ENCODE assay signal across 18 mouse cellular contexts in the genomic region with DNA sequence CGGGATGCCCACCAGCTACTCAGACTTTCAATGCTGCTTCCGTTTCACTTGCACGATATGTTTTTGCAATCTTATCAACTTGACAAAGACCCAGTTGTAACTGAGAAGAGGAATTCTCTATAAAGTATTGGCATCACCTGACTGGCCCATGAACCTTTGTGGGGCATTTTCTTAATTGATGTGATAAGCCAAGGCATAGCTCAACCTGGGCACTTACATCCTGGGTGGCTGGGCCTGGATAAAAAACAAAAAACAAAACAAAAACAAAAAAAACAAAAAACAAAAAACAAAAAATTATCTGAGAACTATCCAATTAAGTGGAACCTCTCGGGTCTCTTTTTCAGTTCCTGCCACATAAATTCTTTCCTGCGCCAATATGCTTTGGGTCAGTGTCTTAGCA. TPM values are rescaled to one million over a fixed set of nuclear protein-coding genes. Genes with fewer than 3 reads are reported as not detected.
DNase-seq lines count a peak whose midpoint lies in the region; ATAC-seq lines count a peak whose summit lies in the region.
"Had no signal": no experiment of that assay in that cellular context is flagged by ENCODE, and none has a peak within 500 bp of the region (broad histone marks: within the 10 kb centered on the region; RNA-seq: fewer than 3 reads in every experiment).

No protein-coding gene starts in this region.

- peaks cover 33% of the 10 kb centered on the region for H3K9me3 ChIP-seq in forebrain, embryonic 12.5 days
- peaks cover 3% of the 10 kb centered on the region; the same call in 1 of the 2 replicates for H3K9me3 ChIP-seq in forebrain, embryonic 14.5 days (replicated peaks; ENCODE audit: control insufficient read depth, low read length)
- H3K9me3 ChIP-seq in intestine, embryonic 14.5 days (ENCODE audit: control insufficient read depth, low read length) = no peaks in the 10 kb centered on the region
- H3K9me3 ChIP-seq in intestine, embryonic 15.5 days = no peaks in the 10 kb centered on the region
- H3K9me3 ChIP-seq in neural tube, embryonic 11.5 days (ENCODE audit: control insufficient read depth, low read length) = peaks cover 5% of the 10 kb centered on the region; the same call in 1 of the 2 replicates
- H3K9me3 ChIP-seq in stomach, embryonic 16.5 days (replicated peaks; ENCODE audit: control insufficient read depth, low read length) = peaks cover 15% of the 10 kb centered on the region

- H3K4me3 ChIP-seq in forebrain, embryonic 12.5 days (replicated peaks) = no peak overlapping the region
- no peak overlapping the region for H3K4me3 ChIP-seq in forebrain, embryonic 14.5 days (ENCODE audit: low read depth, low read length)
- H3K4me3 ChIP-seq in intestine, embryonic 14.5 days (ENCODE audit: low read depth, low read length) = no peak overlapping the region
- no peak overlapping the region for H3K4me3 ChIP-seq in intestine, embryonic 15.5 days (replicated peaks)
- no peak overlapping the region for H3K4me3 ChIP-seq in neural tube, embryonic 11.5 days (ENCODE audit: low read depth, low read length)
- no peak overlapping the region for H3K4me3 ChIP-seq in stomach, embryonic 16.5 days (replicated peaks; ENCODE audit: low read length)

- H3K27me3 ChIP-seq in forebrain, embryonic 12.5 days = no peaks in the 10 kb centered on the region
- H3K27me3 ChIP-seq in forebrain, embryonic 14.5 days (replicated peaks; ENCODE audit: control insufficient read depth, insufficient read depth, low read length) = no peaks in the 10 kb centered on the region
- no peaks in the 10 kb centered on the region for H3K27me3 ChIP-seq in intestine, embryonic 14.5 days (replicated peaks; ENCODE audit: control insufficient read depth, insufficient read depth, low read length)
- no peaks in the 10 kb centered on the region for H3K27me3 ChIP-seq in intestine, embryonic 15.5 days (replicated peaks)
- no peaks in the 10 kb centered on the region for H3K27me3 ChIP-seq in neural tube, embryonic 11.5 days (ENCODE audit: control insufficient read depth, insufficient read depth, low read length)
- no peaks in the 10 kb centered on the region for H3K27me3 ChIP-seq in stomach, embryonic 16.5 days (ENCODE audit: control insufficient read depth, insufficient read depth, low read length)
- H3K27me3 ChIP-seq: Patski had no signal

- no peak for DNase-seq in forebrain, embryonic 14.5 days (ENCODE audit: low spot score)
- no peak for DNase-seq in intestine, embryonic 14.5 days (ENCODE audit: low spot score)
- no peak for DNase-seq in neural tube, embryonic 11.5 days (ENCODE audit: low spot score)
- DNase-seq in neural tube, embryonic 10.5 days (ENCODE audit: extremely low spot score, low spot score) = no peak
- DNase-seq in thymus, postnatal 10 days (ENCODE audit: low spot score in 2 of 2) = no peak
- DNase-seq: cerebellum, adult 11-12 months; gastrocnemius, postnatal 36 days; heart, postnatal 14 days; kidney, adult 2 months; lung, postnatal 36 days; right cerebral cortex, postnatal 25 days; thymus, postnatal 14 days had no signal

- no peaks in the 10 kb centered on the region for H3K4me1 ChIP-seq in forebrain, embryonic 12.5 days
- no peaks in the 10 kb centered on the region for H3K4me1 ChIP-seq in forebrain, embryonic 14.5 days (ENCODE audit: control insufficient read depth, insufficient read depth, low read length)
- H3K4me1 ChIP-seq in intestine, embryonic 14.5 days (replicated peaks; ENCODE audit: control insufficient read depth, insufficient read depth, low read length) = no peaks in the 10 kb centered on the region
- H3K4me1 ChIP-seq in intestine, embryonic 15.5 days (replicated peaks) = no peaks in the 10 kb centered on the region
- no peaks in the 10 kb centered on the region for H3K4me1 ChIP-seq in neural tube, embryonic 11.5 days (ENCODE audit: control insufficient read depth, insufficient read depth, low read length)
- H3K4me1 ChIP-seq in stomach, embryonic 16.5 days (ENCODE audit: control insufficient read depth, insufficient read depth, low read length) = no peaks in the 10 kb centered on the region

- peak; percentile 79 for ATAC-seq in forebrain, embryonic 12.5 days (ENCODE audit: low FRiP score)
- no peak for ATAC-seq in forebrain, embryonic 14.5 days
- peak; percentile 76; the same call in 1 of the 2 replicates for ATAC-seq in intestine, embryonic 14.5 days (replicated peaks; ENCODE audit: low FRiP score, low TSS enrichment, low read depth)
- no peak for ATAC-seq in intestine, embryonic 15.5 days
- peak; percentile 83 for ATAC-seq in neural tube, embryonic 11.5 days (ENCODE audit: insufficient read depth, low FRiP score, low TSS enrichment)
- peak; percentile 44; the same call in 1 of the 2 replicates for ATAC-seq in stomach, embryonic 16.5 days (ENCODE audit: insufficient read depth, low FRiP score)
- ATAC-seq: Patski had no signal

- 87% methylated on average over 5 of the region's 5 CpGs for WGBS in forebrain, embryonic 12.5 days
- WGBS in forebrain, embryonic 14.5 days = 82% methylated on average over 5 of the region's 5 CpGs
- WGBS in intestine, embryonic 14.5 days = 84% methylated on average over 5 of the region's 5 CpGs
- WGBS in intestine, embryonic 15.5 days = 85% methylated on average over 5 of the region's 5 CpGs
- WGBS in neural tube, embryonic 11.5 days = 89% methylated on average over 5 of the region's 5 CpGs
- 79% methylated on average over 5 of the region's 5 CpGs for WGBS in stomach, embryonic 16.5 days

- no peak overlapping the region for H3K9ac ChIP-seq in forebrain, embryonic 12.5 days
- no peak overlapping the region for H3K9ac ChIP-seq in forebrain, embryonic 14.5 days (ENCODE audit: low read length)
- no peak overlapping the region for H3K9ac ChIP-seq in intestine, embryonic 14.5 days (ENCODE audit: low read length)
- H3K9ac ChIP-seq in intestine, embryonic 15.5 days = no peak overlapping the region
- H3K9ac ChIP-seq in neural tube, embryonic 11.5 days (ENCODE audit: low read length) = no peak overlapping the region
- no peak overlapping the region for H3K9ac ChIP-seq in stomach, embryonic 16.5 days (ENCODE audit: low read length)
- H3K9ac ChIP-seq: liver, embryonic 14.5 days had no signal

- H3K27ac ChIP-seq in forebrain, embryonic 12.5 days = no peak overlapping the region
- no peak overlapping the region for H3K27ac ChIP-seq in forebrain, embryonic 14.5 days (ENCODE audit: low read depth, low read length)
- no peak overlapping the region for H3K27ac ChIP-seq in intestine, embryonic 14.5 days (ENCODE audit: low read depth)
- H3K27ac ChIP-seq in intestine, embryonic 15.5 days = no peak overlapping the region
- no peak overlapping the region for H3K27ac ChIP-seq in neural tube, embryonic 11.5 days (ENCODE audit: low read depth, low read length)
- no peak overlapping the region for H3K27ac ChIP-seq in stomach, embryonic 16.5 days (ENCODE audit: low read length)
- H3K27ac ChIP-seq: liver, embryonic 14.5 days had no signal

- no peak overlapping the region for H3K4me2 ChIP-seq in forebrain, embryonic 12.5 days
- no peak overlapping the region for H3K4me2 ChIP-seq in forebrain, embryonic 14.5 days (ENCODE audit: low read length)
- H3K4me2 ChIP-seq in intestine, embryonic 14.5 days (ENCODE audit: low read length) = no peak overlapping the region
- no peak overlapping the region for H3K4me2 ChIP-seq in intestine, embryonic 15.5 days (replicated peaks)
- no peak overlapping the region for H3K4me2 ChIP-seq in neural tube, embryonic 11.5 days (ENCODE audit: low read depth)
- no peak overlapping the region for H3K4me2 ChIP-seq in stomach, embryonic 16.5 days (ENCODE audit: low read depth, low read length)

- no peaks in the 10 kb centered on the region for H3K36me3 ChIP-seq in forebrain, embryonic 12.5 days (replicated peaks)
- no peaks in the 10 kb centered on the region for H3K36me3 ChIP-seq in forebrain, embryonic 14.5 days (ENCODE audit: control insufficient read depth, insufficient read depth, low read length)
- H3K36me3 ChIP-seq in intestine, embryonic 14.5 days (ENCODE audit: control insufficient read depth, insufficient read depth, low read length) = no peaks in the 10 kb centered on the region
- H3K36me3 ChIP-seq in intestine, embryonic 15.5 days = no peaks in the 10 kb centered on the region
- no peaks in the 10 kb centered on the region for H3K36me3 ChIP-seq in neural tube, embryonic 11.5 days (ENCODE audit: control insufficient read depth, insufficient read depth, low read length)
- H3K36me3 ChIP-seq in stomach, embryonic 16.5 days (ENCODE audit: control insufficient read depth, insufficient read depth, low read length) = no peaks in the 10 kb centered on the region

RNA-seq across cellular contexts. Expression of a gene that starts 12.4 kb away (rescaled TPM):
- not detected in 2 replicates for polyA plus RNA-seq in forebrain, embryonic 12.5 days (2016; fragmentation: Nextera tagmentation; extraction: Ambion mirVana)
- polyA plus RNA-seq in forebrain, embryonic 14.5 days (2014; fragmentation: Nextera tagmentation; extraction: Ambion mirVana) = not detected in 2 replicates
- 0.15 TPM in 1 of 2 replicates, not detected in the other for polyA plus RNA-seq in intestine, embryonic 14.5 days (2014; fragmentation: Nextera tagmentation; extraction: Ambion mirVana)
- not detected in 2 replicates for polyA plus RNA-seq in intestine, embryonic 15.5 days (2015; fragmentation: Nextera tagmentation; extraction: Ambion mirVana)
- not detected in 2 replicates for polyA plus RNA-seq in neural tube, embryonic 11.5 days (2014; fragmentation: Nextera tagmentation; extraction: Ambion mirVana)
- not detected in 2 replicates for polyA plus RNA-seq in stomach, embryonic 16.5 days (2015; fragmentation: Nextera tagmentation; extraction: Ambion mirVana)
- polyA plus RNA-seq: frontal cortex, adult 2 months; kidney, adult 2 months; liver, embryonic 14.5 days; Patski had no signal

RNA-seq across cellular contexts. Expression of a gene that starts 40.3 kb away (rescaled TPM):
- not detected in 2 replicates for polyA plus RNA-seq in forebrain, embryonic 12.5 days (2016; fragmentation: Nextera tagmentation; extraction: Ambion mirVana)
- polyA plus RNA-seq in forebrain, embryonic 14.5 days (2014; fragmentation: Nextera tagmentation; extraction: Ambion mirVana) = not detected in 2 replicates
- polyA plus RNA-seq in intestine, embryonic 14.5 days (2014; fragmentation: Nextera tagmentation; extraction: Ambion mirVana) = 0.30 TPM in 1 of 2 replicates, not detected in the other
- polyA plus RNA-seq in intestine, embryonic 15.5 days (2015; fragmentation: Nextera tagmentation; extraction: Ambion mirVana) = not detected in 2 replicates
- polyA plus RNA-seq in neural tube, embryonic 11.5 days (2014; fragmentation: Nextera tagmentation; extraction: Ambion mirVana) = not detected in 2 replicates
- polyA plus RNA-seq in stomach, embryonic 16.5 days (2015; fragmentation: Nextera tagmentation; extraction: Ambion mirVana) = not detected in 2 replicates
- polyA plus RNA-seq: frontal cortex, adult 2 months; liver, embryonic 14.5 days; Patski had no signal

Comparison
In these comparisons a context has a peak if more than half of its experiments do, and no peak if none do; other contexts are left out.
1. ATAC-seq: peak in forebrain, embryonic 12.5 days (single experiment), intestine, embryonic 14.5 days (single experiment), neural tube, embryonic 11.5 days (single experiment) and stomach, embryonic 16.5 days (single experiment); none in forebrain, embryonic 14.5 days (single experiment) and intestine, embryonic 15.5 days (single experiment).